Mouse (Mus musculus): ENCODE measurements around the gene Tbk1. TPM values are rescaled to one million over a fixed set of nuclear protein-coding genes. Genes with fewer than 3 reads are reported as not detected.

Gene Tbk1
- 75.6 to 98.1 TPM (median 91.9 TPM) in 4 replicates for total RNA-seq (2023; ENCODE audit: inconsistent age)

GRCm38 (mm10) chr10:121586675-121587370 lies at the start of gene Tbk1:
Tbk1 (minus strand) TSS chr10:121586787.

GRCm38 (mm10) chr10:121626186-121626882 lies 39.7 kb upstream of the Tbk1 start, which contains the start of gene Xpot:
Xpot (minus strand) TSS chr10:121626332.

Other genes starting within 250 kb of the Tbk1 start
- gene Tbc1d30, start 235.5 kb downstream of the Tbk1 start, total RNA-seq (2023; ENCODE audit: inconsistent age), result 2.6 to 3.8 TPM (median 3.2 TPM) in 4 replicates
- gene Gns, start 221.7 kb downstream of the Tbk1 start, total RNA-seq (2023; ENCODE audit: inconsistent age), result 305 to 315 TPM (median 310 TPM) in 4 replicates
- gene Rassf3, start 110.4 kb downstream of the Tbk1 start, total RNA-seq (2023; ENCODE audit: inconsistent age), result 69.4 to 79.1 TPM (median 75.4 TPM) in 4 replicates
- gene Xpot, start 39.5 kb upstream of the Tbk1 start, total RNA-seq (2023; ENCODE audit: inconsistent age), result 34.1 to 40.7 TPM (median 36.8 TPM) in 4 replicates
- gene D930020B18Rik, start 54.8 kb upstream of the Tbk1 start, total RNA-seq (2023; ENCODE audit: inconsistent age), result not detected in 4 replicates
- gene BC048403, start 153.2 kb upstream of the Tbk1 start, total RNA-seq (2023; ENCODE audit: inconsistent age), result 7.3 to 9.6 TPM (median 8.3 TPM) in 4 replicates